Mouse (Mus musculus): ENCODE measurements around the gene Hist1h2ad.

DNA sequence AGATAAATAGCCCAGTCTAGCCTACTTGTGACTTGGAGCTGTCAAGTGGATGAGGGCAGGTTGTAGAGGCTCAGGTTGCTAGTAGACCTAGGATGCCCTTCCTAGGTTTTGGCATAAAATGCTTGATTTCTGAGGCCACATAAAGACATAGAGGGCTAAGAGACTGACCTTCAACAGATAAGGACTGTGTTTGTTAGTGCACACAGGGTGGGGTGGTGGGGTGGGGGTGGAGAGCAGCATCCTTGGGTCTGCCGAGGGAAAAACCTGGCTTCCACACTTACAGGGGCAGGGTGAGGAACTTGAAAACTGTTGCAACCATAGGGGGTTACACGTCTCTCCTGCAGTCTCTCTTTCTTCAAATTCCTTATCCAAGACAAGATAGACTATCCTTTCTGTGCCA lies 21.0 kb downstream of the Hist1h2ad start:
- TF ChIP-seq MAX (IDR thresholded peaks at IDR 0.05; ENCODE audit: low read depth) (no peak), POLR2AphosphoS2 (IDR thresholded peaks at IDR 0.05; ENCODE audit: insufficient read length, low read depth) (no peak), TCF3 (IDR thresholded peaks at IDR 0.05; ENCODE audit: insufficient read length, low read depth) (no peak), POLR2A (IDR thresholded peaks at IDR 0.05; ENCODE audit: insufficient read length, low read depth) (no peak)

All from myocyte (in vitro differentiated cells).